Mouse (Mus musculus) ovary, adult 18-20 months (tissue): ENCODE data around the gene Serpini1.
"Not testable (repeated sequence)": the region's sequence is repeated elsewhere in the genome, so short reads cannot be mapped to it uniquely, and the experiment has no call there.

ENCODE experiments used
- DNase-seq: peaks from one replicate; pipeline ENCODE4 v3.0.0; 2022; ENCODE audit warnings: low spot score, mixed read lengths

The Serpini1 gene

GRCm38 (mm10) chr3:75639546-75639945, 82.2 kb downstream of the Serpini1 start:
- no peak for DNase-seq

GRCm38 (mm10) chr3:75647542-75647941, 90.2 kb downstream of the Serpini1 start:
- DNase-seq: no peak

- no peak for DNase-seq
These were observed 90.9 kb downstream of the Serpini1 start for GRCm38 (mm10) chr3:75648226-75648625.

- not testable (repeated sequence) for DNase-seq
These were observed 93.2 kb downstream of the Serpini1 start for GRCm38 (mm10) chr3:75650416-75651154.

GRCm38 (mm10) chr3:75651603-75652115, 94.3 kb downstream of the Serpini1 start:
- no peak for DNase-seq

GRCm38 (mm10) chr3:75653901-75654300, 96.6 kb downstream of the Serpini1 start:
- DNase-seq: not testable (repeated sequence)

GRCm38 (mm10) chr3:75655578-75656344, 98.4 kb downstream of the Serpini1 start:
- DNase-seq: no peak

GRCm38 (mm10) chr3:75666962-75667361, 109.6 kb downstream of the Serpini1 start:
- DNase-seq: no peak

- DNase-seq: no peak
These were observed 113.1 kb downstream of the Serpini1 start for GRCm38 (mm10) chr3:75670425-75670824.

- DNase-seq: no peak
These were observed 125.5 kb downstream of the Serpini1 start for GRCm38 (mm10) chr3:75682881-75683280.

- peak; percentile 18 for DNase-seq
These were observed 129.4 kb downstream of the Serpini1 start for GRCm38 (mm10) chr3:75686775-75687174.

GRCm38 (mm10) chr3:75687187-75687825, 130.0 kb downstream of the Serpini1 start:
- DNase-seq: no peak

- no peak for DNase-seq
These were observed 133.0 kb downstream of the Serpini1 start for GRCm38 (mm10) chr3:75690321-75690720.

GRCm38 (mm10) chr3:75692088-75692487, 134.7 kb downstream of the Serpini1 start:
- no peak for DNase-seq
